Mouse (Mus musculus): Measurements from ENCODE around the gene Syde1. TPM values are rescaled to one million over a fixed set of nuclear protein-coding genes. Genes with fewer than 3 reads are reported as not detected.
A peak's percentile ranks its signal among the peaks of the same experiment; 100 is the strongest.

The Syde1 gene
- polyA plus RNA-seq, 1 experiment: 7.3 TPM

DNA sequence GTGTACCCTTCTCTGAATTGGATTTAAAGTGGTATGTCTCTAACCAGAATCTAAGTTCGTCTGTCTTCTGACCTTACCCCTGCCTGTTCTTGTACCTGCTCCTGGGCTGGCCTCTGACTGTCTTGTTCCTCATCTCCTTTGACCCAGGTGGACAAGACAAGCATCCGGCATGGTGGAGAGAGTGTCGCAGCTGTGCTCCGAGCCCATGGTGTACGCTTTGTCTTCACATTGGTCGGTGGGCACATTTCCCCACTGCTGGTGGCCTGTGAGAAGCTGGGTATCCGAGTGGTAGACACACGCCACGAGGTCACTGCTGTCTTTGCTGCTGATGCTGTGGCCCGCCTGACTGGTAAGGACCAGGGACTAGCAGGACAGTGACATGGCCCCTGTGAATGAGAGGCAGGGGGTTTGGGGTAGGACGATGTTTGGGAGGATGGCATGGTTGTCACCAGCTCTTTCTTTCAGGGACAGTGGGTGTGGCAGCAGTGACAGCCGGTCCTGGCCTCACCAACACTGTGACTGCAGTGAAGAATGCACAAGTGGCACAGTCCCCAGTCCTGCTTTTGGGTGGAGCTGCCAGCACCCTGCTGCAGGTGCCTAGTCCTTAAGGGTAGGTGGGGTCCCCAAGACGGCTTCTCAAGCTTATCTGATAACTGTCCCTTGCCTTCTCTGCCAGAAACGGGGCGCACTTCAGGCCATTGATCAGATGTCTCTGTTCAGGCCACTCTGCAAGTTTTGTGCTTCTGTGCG is 15.2 kb downstream of the Syde1 start:
- no peak for DNase-seq (ENCODE audit: extremely low spot score in 1 of 2, low spot score in 1 of 2)

DNA sequence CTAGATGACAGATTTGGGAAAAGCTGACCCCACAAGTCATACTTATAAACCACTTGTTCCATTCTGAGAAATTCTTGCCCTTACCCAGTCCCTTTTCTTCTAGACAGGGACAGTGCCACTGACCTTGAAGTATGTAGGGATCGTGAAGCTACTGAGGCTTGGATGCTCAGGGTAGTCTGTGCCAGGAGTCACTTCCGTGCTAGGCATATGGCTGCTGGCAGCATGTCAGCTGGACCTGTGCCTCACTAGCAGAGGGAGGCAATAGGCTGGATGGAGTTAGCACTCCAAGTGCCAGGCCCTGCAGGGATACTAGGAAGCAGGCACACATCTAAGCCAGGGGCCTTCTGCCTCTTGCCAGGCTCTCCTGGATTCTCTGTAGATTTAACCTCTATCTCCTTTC is 16.1 kb downstream of the Syde1 start:
- peak in 1 of 2 experiments; percentile 36 for DNase-seq (ENCODE audit: extremely low spot score in 1 of 2, low spot score in 1 of 2)

DNA sequence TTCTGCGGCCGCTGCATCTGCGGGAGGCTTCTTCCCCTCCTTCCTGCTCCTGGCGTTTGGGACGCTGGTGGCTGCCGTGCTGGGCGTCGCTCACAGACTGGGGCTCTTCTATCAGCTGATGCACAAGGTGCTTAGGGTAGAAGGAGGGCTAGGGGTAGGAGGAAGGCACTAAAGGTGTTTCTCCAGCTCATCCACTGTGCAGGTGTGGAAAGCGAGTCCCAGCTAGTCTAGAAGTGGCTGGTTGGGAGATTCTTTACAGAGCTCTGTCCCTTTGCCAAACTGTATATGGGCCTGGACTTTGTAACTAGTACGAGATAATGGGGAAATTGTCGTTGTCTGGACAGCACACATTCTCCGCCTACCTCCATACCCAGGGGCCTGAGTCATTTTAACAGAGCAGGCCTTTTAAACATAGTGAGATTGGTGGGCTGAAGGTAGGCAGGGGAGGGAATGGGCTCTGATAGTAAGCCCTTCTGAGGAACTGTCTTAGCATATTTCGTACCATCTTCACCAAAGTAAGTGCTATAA is 16.6 kb downstream of the Syde1 start:
- DNase-seq (ENCODE audit: extremely low spot score in 1 of 2, low spot score in 1 of 2): no peak

DNA sequence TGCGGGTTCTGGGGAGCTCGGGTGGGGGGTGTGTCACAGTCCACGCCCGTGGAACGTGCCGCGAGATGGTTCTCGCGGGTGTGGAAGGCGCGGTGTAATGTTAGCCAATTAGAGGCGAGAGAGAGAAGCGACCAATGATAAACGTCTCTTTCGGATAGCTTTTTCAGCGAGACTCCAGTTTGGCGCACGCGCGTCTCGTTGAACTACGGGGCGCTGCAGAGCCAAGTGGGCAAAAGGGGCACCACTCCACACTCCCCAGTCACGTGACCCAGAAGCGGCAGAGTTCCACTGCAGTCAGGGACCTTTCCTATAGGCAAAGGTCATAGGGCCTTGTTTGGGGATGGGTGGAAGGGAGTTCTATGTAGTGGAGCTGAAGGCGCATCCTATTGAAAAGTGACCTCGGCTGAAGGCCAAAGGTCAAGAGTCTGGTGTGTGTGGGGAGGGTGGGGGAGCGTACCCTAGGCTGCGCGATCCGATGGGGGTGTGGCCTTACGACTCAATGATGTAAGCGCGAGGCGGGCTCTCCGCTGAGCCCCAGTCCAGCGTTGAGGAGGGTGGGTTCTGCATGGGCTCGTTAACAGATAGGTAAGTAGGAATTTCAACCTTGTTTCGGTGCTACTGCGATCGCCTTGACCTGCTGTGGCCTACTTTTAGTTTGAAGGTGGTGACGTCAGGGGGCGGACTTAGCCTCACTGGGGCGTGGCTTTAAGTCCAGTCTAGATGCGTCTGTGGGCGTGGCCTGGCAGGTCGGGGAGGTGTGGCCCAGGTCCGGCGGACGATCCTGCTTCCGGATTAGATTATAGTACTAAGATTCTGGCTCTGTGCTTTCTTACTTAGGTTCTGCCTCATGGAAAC is 17.3 kb downstream of the Syde1 start, which contains the start of gene Ilvbl:
Gene Ilvbl (plus strand): TSS at position 97 of the 855 bp plus-strand sequence.
- DNase-seq (ENCODE audit: extremely low spot score in 1 of 2, low spot score in 1 of 2): peak; percentile 92 to 96

DNA sequence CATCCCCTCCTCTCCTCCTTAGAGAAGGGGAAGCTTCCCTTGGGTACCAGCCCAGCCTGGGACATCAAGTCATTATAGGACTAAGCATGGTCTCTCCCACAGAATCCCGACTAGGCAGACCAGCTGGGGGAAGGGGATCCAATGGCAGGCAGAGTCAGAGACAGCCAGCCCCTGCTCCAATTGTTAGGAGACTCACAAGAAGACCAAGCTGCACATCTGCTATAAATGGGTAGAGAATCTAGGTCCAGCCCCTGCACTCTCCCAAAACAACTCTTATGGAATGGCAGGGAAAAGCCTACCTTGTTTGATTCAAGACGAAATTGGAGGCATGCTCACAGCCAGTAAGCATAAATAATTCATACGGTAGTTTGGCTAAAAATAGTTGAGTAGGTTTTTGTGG is 18.5 kb downstream of the Syde1 start:
- DNase-seq (ENCODE audit: extremely low spot score in 1 of 2, low spot score in 1 of 2): no peak

GRCm38 (mm10) chr10:78570897-78571296 is 20.9 kb downstream of the Syde1 start:
- no peak for DNase-seq (ENCODE audit: extremely low spot score in 1 of 2, low spot score in 1 of 2)

DNA sequence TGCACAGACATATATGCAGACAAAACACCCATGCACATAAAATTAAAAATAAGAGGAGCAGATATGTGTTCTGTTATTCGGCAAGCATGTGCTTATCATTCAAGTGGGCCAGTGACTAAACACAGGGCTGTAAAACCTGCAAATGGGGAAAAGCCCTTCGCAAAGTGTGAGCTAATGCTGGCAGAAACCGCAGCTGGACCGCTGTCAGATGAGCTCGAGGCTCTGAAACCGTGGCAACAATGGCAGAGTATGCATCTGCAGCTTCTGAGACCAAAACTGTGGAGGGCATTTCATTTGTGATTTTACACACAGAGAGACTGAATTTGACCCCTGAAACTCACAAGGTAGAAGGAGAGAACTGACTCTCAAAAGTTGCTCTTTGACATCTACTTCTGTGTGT is 21.3 kb downstream of the Syde1 start:
- no peak for DNase-seq (ENCODE audit: extremely low spot score in 1 of 2, low spot score in 1 of 2)

GRCm38 (mm10) chr10:78569686-78570085 is 22.1 kb downstream of the Syde1 start:
- no peak for DNase-seq (ENCODE audit: extremely low spot score in 1 of 2, low spot score in 1 of 2)

DNA sequence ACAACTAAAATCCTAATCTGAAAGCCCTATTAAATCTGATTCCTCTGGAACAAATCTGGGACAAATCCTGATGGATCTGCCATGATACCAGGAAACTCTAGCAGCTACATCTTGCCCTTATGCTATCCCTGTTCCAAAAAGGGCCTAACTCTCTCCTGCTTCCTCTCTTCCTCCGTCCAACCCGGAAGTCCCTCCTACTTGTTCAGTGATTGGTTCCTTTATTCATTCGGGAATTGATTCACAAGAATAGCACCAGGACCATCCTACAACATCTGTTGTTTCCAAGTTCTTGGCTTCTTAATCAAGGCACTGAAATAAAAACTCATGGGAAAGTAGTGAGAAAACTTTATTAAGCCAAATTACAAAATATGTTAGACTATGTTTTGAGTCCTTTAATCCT is 22.6 kb downstream of the Syde1 start:
- no peak for DNase-seq (ENCODE audit: extremely low spot score in 1 of 2, low spot score in 1 of 2)

DNA sequence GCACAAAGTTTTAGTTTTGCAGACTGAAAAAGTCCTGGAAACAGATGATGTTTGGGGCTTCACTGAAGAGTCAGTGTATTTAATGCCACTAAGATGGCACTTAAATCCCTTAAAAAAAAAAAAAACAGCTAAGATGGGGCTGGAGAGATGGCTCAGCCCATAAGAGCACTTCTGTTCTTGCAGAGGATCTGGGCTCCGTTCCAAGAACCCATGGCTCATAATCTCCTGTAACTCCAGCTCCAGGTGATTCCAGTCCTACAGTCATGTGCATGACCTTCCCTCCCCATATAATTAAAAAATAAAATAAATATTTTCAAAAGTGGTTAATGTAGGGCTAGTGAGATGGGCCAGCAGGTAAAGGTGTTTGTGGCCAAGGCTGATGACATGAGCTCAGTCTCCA is 26.7 kb downstream of the Syde1 start:
- DNase-seq (ENCODE audit: extremely low spot score in 1 of 2, low spot score in 1 of 2): no peak

DNA sequence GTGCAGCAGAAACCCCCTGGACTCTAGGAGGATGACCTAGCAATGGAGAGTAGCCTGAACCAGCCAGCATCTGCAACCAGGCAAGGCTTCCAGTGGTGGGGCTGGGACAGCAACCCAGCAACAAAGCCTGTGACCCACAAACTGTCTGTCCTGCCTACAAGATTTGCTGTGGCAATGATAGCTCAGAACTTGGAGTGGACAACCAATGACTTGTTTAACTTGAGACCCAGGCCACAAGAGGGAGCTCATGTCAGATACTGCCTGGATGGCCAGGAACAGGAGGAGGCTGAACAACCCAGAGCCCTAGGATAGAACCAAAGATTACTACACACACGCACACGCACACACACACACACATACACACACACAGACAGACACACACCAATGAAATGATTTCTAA is 50.8 kb downstream of the Syde1 start:
- DNase-seq (ENCODE audit: extremely low spot score in 1 of 2, low spot score in 1 of 2): peak in 1 of 2 experiments; percentile 29

Other genes with a start within 250 kb of the Syde1 start
- 218 and 220 TPM in 2 replicates for gene Agpat3, start 239.5 kb downstream of the Syde1 start, polyA plus RNA-seq (2012; rRNA removed)
- 699 and 728 TPM in 2 replicates for gene Rrp1, start 178.9 kb downstream of the Syde1 start, polyA plus RNA-seq (2012; rRNA removed)
- gene Cstb, start 166.3 kb downstream of the Syde1 start, polyA plus RNA-seq (2012; rRNA removed): 69.5 and 75.2 TPM in 2 replicates
- 80.2 and 80.9 TPM in 2 replicates for gene Pdxk, start 127.0 kb downstream of the Syde1 start, polyA plus RNA-seq (2012; rRNA removed)
- not detected in 2 replicates for gene Olfr1358, start 74.5 kb downstream of the Syde1 start, polyA plus RNA-seq (2012; rRNA removed)
- gene Ilvbl, start 17.6 kb downstream of the Syde1 start, polyA plus RNA-seq (2012; rRNA removed): 41.4 and 44.3 TPM in 2 replicates
- gene Olfr1357, start 26.1 kb upstream of the Syde1 start, polyA plus RNA-seq (2012; rRNA removed): 0.08 and 0.11 TPM in 2 replicates
- gene Casp14, start 126.3 kb upstream of the Syde1 start, polyA plus RNA-seq (2012; rRNA removed): not detected in 2 replicates
- gene Ccdc105, start 161.1 kb upstream of the Syde1 start, polyA plus RNA-seq (2012; rRNA removed): 0.15 and 0.18 TPM in 2 replicates
- 8.9 and 10.4 TPM in 2 replicates for gene Slc1a6, start 188.5 kb upstream of the Syde1 start, polyA plus RNA-seq (2012; rRNA removed)